Mouse (Mus musculus) forebrain, embryonic 16.5 days (tissue): ENCODE data around the gene Olfr97. TPM values are rescaled to one million over a fixed set of nuclear protein-coding genes. Genes with fewer than 3 reads are reported as not detected.
"Not testable (repeated sequence)": the region's sequence is repeated elsewhere in the genome, so short reads cannot be mapped to it uniquely, and the experiment has no call there.

Source experiments
- ATAC-seq: fragments of 200-750 bp; cut with Nextera tagmentation; 2 replicates; pipeline ENCODE4 v1.8.0; 2017; ENCODE audit warnings: mild to moderate bottlenecking, moderate library complexity
- H3K27ac ChIP-seq: fragments of 300-500 bp; sonication (generic); 2 replicates; pipeline ENCODE4 v1.5.1; 2014; ENCODE audit warnings: low read length, control low read depth
- H3K27me3 ChIP-seq: fragments of 300-500 bp; sonication (generic); replicated peaks from 2 replicates; pipeline ENCODE4 v1.6.1; 2014; ENCODE audit warnings: low read length; ENCODE audit not compliant: control insufficient read depth, insufficient read depth
- H3K36me3 ChIP-seq: fragments of 300-500 bp; sonication (generic); 2 replicates; pipeline ENCODE4 v1.6.1; 2014; ENCODE audit not compliant: control insufficient read depth, insufficient read depth
- H3K4me1 ChIP-seq: fragments of 300-500 bp; sonication (generic); replicated peaks from 2 replicates; pipeline ENCODE4 v1.6.1; 2014; ENCODE audit warnings: low read length; ENCODE audit not compliant: control insufficient read depth, insufficient read depth
- H3K4me2 ChIP-seq: fragments of 300-500 bp; sonication (generic); 2 replicates; pipeline ENCODE4 v1.6.1; 2014; ENCODE audit warnings: mild to moderate bottlenecking, low read length, control low read depth
- H3K4me3 ChIP-seq: fragments of 300-500 bp; sonication (generic); replicated peaks from 2 replicates; pipeline ENCODE4 v1.5.1; 2014; ENCODE audit warnings: mild to moderate bottlenecking, low read length, control low read depth
- H3K9ac ChIP-seq: fragments of 300-500 bp; sonication (generic); replicated peaks from 2 replicates; pipeline ENCODE4 v1.6.1; 2014; ENCODE audit warnings: low read depth, low read length, control low read depth
- H3K9me3 ChIP-seq: fragments of 300-500 bp; sonication (generic); 2 replicates; pipeline ENCODE4 v1.6.1; 2016; ENCODE audit warnings: low read length; ENCODE audit not compliant: control insufficient read depth
- WGBS: fragments of 180-500 bp; shearing (Covaris S2); extraction: QIAGEN DNeasy Blood & Tissue Kit; methylation state at CpG from one replicate; pipeline ENCODE4 v1.1.7; 2014; 5-methylcytosine and 5-hydroxymethylcytosine counted together
- polyA plus RNA-seq: library from polyadenylated mRNA; unstranded; fragments of >200 nt; fragmentation: Nextera tagmentation; extraction: Ambion mirVana; gene quantifications from 2 replicates; pipeline ENCODE4 v1.2.1, GENCODE M21; 2015

The Olfr97 gene
- polyA plus RNA-seq: not detected in 2 replicates

- 95% methylated on average over 2 of the region's 2 CpGs for WGBS
- not testable (repeated sequence) for H3K4me1 ChIP-seq, H3K9me3 ChIP-seq, H3K9ac ChIP-seq, H3K4me2 ChIP-seq, ATAC-seq, H3K27ac ChIP-seq, H3K4me3 ChIP-seq, H3K27me3 ChIP-seq, H3K36me3 ChIP-seq
Observed at GRCm38 (mm10) chr17:37237230-37237629, at the start of gene Olfr97. TSS of gene Olfr97 (minus strand) at chr17:37237330.

- no peaks in the 10 kb centered on the region for H3K27me3 ChIP-seq
- no peaks in the 10 kb centered on the region for H3K9me3 ChIP-seq
- no peak within 1 kb of the TSS for H3K9ac ChIP-seq
- H3K36me3 ChIP-seq: no peaks in the 10 kb centered on the region
- ATAC-seq: no peak
- H3K27ac ChIP-seq: no peak within 1 kb of the TSS
- no peaks in the 10 kb centered on the region for H3K4me1 ChIP-seq
- H3K4me3 ChIP-seq: no peak within 1 kb of the TSS
- no peak within 1 kb of the TSS for H3K4me2 ChIP-seq
- WGBS: 74% methylated on average over 1 of the region's 1 CpGs
Observed at GRCm38 (mm10) chr17:37283360-37283759, 46.2 kb upstream of the Olfr97 start, which contains the start of gene Olfr99. TSS of gene Olfr99 (minus strand) at chr17:37283460.

- WGBS: 72% methylated on average over 1 of the region's 1 CpGs
- no peak overlapping the region for H3K27ac ChIP-seq
- no peaks in the 10 kb centered on the region for H3K9me3 ChIP-seq
- H3K36me3 ChIP-seq: no peaks in the 10 kb centered on the region
- H3K4me2 ChIP-seq: no peak overlapping the region
- no peak overlapping the region for H3K4me3 ChIP-seq
- H3K9ac ChIP-seq: no peak overlapping the region
- ATAC-seq: no peak
- H3K27me3 ChIP-seq: no peaks in the 10 kb centered on the region
- H3K4me1 ChIP-seq: no peaks in the 10 kb centered on the region
Observed at GRCm38 (mm10) chr17:37280331-37280730, 43.2 kb upstream of the Olfr97 start.

GRCm38 (mm10) chr17:37276573-37276972 is 39.4 kb upstream of the Olfr97 start:
- Histone ChIP-seq H3K4me2 (no peak overlapping the region), H3K27me3 (no peaks in the 10 kb centered on the region), H3K4me1 (no peaks in the 10 kb centered on the region), H3K9ac (no peak overlapping the region), H3K9me3 (no peaks in the 10 kb centered on the region), H3K36me3 (no peaks in the 10 kb centered on the region), H3K4me3 (no peak overlapping the region), H3K27ac (no peak overlapping the region)
- ATAC-seq: no peak

- H3K4me1 ChIP-seq: no peaks in the 10 kb centered on the region
- H3K4me2 ChIP-seq: no peak overlapping the region
- ATAC-seq: no peak
Observed at GRCm38 (mm10) chr17:37275626-37276248, 38.6 kb upstream of the Olfr97 start.

GRCm38 (mm10) chr17:37270702-37271092 is 33.6 kb upstream of the Olfr97 start:
- Histone ChIP-seq H3K4me2 (peak overlapping the region; percentile 91), H3K36me3 (no peaks in the 10 kb centered on the region), H3K4me3 (peak overlapping the region; percentile 60), H3K27ac (no peak overlapping the region), H3K4me1 (no peaks in the 10 kb centered on the region; the same call in 1 of the 2 replicates), H3K9me3 (no peaks in the 10 kb centered on the region), H3K9ac (no peak overlapping the region), H3K27me3 (no peaks in the 10 kb centered on the region)
- ATAC-seq: peak; percentile 13
- WGBS: 70% methylated on average over 8 of the region's 8 CpGs

More at GRCm38 (mm10) chr17:37275626-37276248, 38.6 kb upstream of the Olfr97 start:
- Histone ChIP-seq H3K4me3 (no peak overlapping the region), H3K36me3 (no peaks in the 10 kb centered on the region), H3K27ac (no peak overlapping the region), H3K27me3 (no peaks in the 10 kb centered on the region), H3K9ac (no peak overlapping the region), H3K9me3 (no peaks in the 10 kb centered on the region)
- WGBS: 82% methylated on average over 2 of the region's 2 CpGs

GRCm38 (mm10) chr17:37270058-37270701 is 33.0 kb upstream of the Olfr97 start, which contains the start of gene H2-M3:
TSS of gene H2-M3 (plus strand) at chr17:37270220.
- H3K9me3 ChIP-seq: no peaks in the 10 kb centered on the region
- no peak within 1 kb of the TSS for H3K27ac ChIP-seq
- WGBS: 4% methylated on average over 26 of the region's 26 CpGs
- no peaks in the 10 kb centered on the region for H3K27me3 ChIP-seq
- H3K9ac ChIP-seq: peak within 1 kb of the TSS; percentile 55
- no peaks in the 10 kb centered on the region; the same call in 1 of the 2 replicates for H3K4me1 ChIP-seq
- H3K36me3 ChIP-seq: no peaks in the 10 kb centered on the region
- H3K4me2 ChIP-seq: peak within 1 kb of the TSS; percentile 91
- peak; percentile 100 for ATAC-seq
- peak within 1 kb of the TSS; percentile 60 for H3K4me3 ChIP-seq

GRCm38 (mm10) chr17:37263626-37264025 is 26.5 kb upstream of the Olfr97 start, which contains the start of gene Olfr98:
TSS of gene Olfr98 (minus strand) at chr17:37263749.
- no peaks in the 10 kb centered on the region for H3K27me3 ChIP-seq
- H3K27ac ChIP-seq: no peak within 1 kb of the TSS
- 79% methylated on average over 1 of the region's 1 CpGs for WGBS
- no peaks in the 10 kb centered on the region for H3K9me3 ChIP-seq
- no peak within 1 kb of the TSS for H3K9ac ChIP-seq
- no peaks in the 10 kb centered on the region for H3K4me1 ChIP-seq
- ATAC-seq: no peak
- no peaks in the 10 kb centered on the region for H3K36me3 ChIP-seq
- H3K4me3 ChIP-seq: no peak within 1 kb of the TSS
- no peak within 1 kb of the TSS for H3K4me2 ChIP-seq

GRCm38 (mm10) chr17:37250544-37250943 is 13.4 kb upstream of the Olfr97 start:
- Histone ChIP-seq H3K4me2 (no peak overlapping the region), H3K36me3 (no peaks in the 10 kb centered on the region), H3K27me3 (no peaks in the 10 kb centered on the region), H3K9me3 (no peaks in the 10 kb centered on the region), H3K9ac (no peak overlapping the region), H3K4me1 (no peaks in the 10 kb centered on the region), H3K27ac (no peak overlapping the region), H3K4me3 (no peak overlapping the region)
- ATAC-seq: no peak
- WGBS: 14% methylated on average over 1 of the region's 1 CpGs
